Mouse (Mus musculus): ENCODE data around the gene Glo1. TPM values are rescaled to one million over a fixed set of nuclear protein-coding genes. Genes with fewer than 3 reads are reported as not detected.

The Glo1 gene
- polyA plus RNA-seq, 1 experiment = 122 TPM

DNA sequence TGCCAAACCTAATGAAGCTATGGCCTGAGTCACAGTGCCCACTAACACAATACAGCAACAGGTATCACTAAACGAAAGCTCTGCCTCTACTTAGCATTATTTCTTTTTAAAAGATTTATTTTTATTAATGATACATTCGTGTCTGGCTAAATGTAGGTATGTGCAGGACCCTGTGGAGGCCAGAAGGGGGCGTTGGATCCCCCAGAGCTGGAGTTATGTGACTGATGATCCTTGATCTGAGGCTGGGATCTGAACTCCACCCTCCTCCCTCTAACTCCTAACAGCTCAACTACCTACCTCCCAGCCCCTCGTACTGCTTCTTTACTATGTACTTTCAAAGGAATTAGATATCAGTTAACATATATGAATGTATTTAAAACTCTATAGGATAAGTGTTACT lies 5.2 kb downstream of the Glo1 start:
- Histone ChIP-seq H3K79me3 (ENCODE audit: low read depth) (no peaks in the 10 kb centered on the region), H3K4me3 (ENCODE audit: insufficient read depth, poor library complexity, severe bottlenecking) (no peak overlapping the region), H3ac (ENCODE audit: control insufficient read depth, insufficient read length, low read depth) (no peak overlapping the region), H3K27me3 (ENCODE audit: control insufficient read depth, insufficient read depth, insufficient read length) (no peaks in the 10 kb centered on the region), H3K79me2 (ENCODE audit: control insufficient read depth, insufficient read depth) (no peaks in the 10 kb centered on the region), H3K36me3 (ENCODE audit: control insufficient read depth, insufficient read depth) (no peaks in the 10 kb centered on the region)
- TF ChIP-seq FOSL1 (IDR thresholded peaks at IDR 0.05; ENCODE audit: insufficient read depth, low read length, poor library complexity, severe bottlenecking) = no peak
- no peak for TF ChIP-seq MYOD1 (IDR thresholded peaks at IDR 0.05; ENCODE audit: control insufficient read depth, insufficient read length, low read depth)
- no peak for TF ChIP-seq CEBPB (IDR thresholded peaks at IDR 0.05; ENCODE audit: low read depth)
- TF ChIP-seq MAX (IDR thresholded peaks at IDR 0.05) = no peak
- TF ChIP-seq MYOG (IDR thresholded peaks at IDR 0.05; ENCODE audit: control insufficient read depth, extremely low read depth, insufficient read length) = no peak
- no peak for TF ChIP-seq CTCF (IDR thresholded peaks at IDR 0.05; ENCODE audit: control insufficient read depth, insufficient read depth, insufficient read length)
- no peak for TF ChIP-seq USF1 (IDR thresholded peaks at IDR 0.05; ENCODE audit: low read depth)

- no peak overlapping the region for H3K4me3 ChIP-seq (ENCODE audit: insufficient read depth, poor library complexity, severe bottlenecking)
These were observed 6.1 kb downstream of the Glo1 start for GRCm38 (mm10) chr17:30620548-30620947.

GRCm38 (mm10) chr17:30619153-30619552 lies 7.5 kb downstream of the Glo1 start:
- Histone ChIP-seq H3K27me3 (ENCODE audit: control insufficient read depth, insufficient read depth, insufficient read length) (no peaks in the 10 kb centered on the region), H3K36me3 (ENCODE audit: control insufficient read depth, insufficient read depth) (no peaks in the 10 kb centered on the region), H3K79me2 (ENCODE audit: control insufficient read depth, insufficient read depth) (no peaks in the 10 kb centered on the region), H3ac (ENCODE audit: control insufficient read depth, insufficient read length, low read depth) (no peak overlapping the region), H3K79me3 (ENCODE audit: low read depth) (no peaks in the 10 kb centered on the region), H3K4me3 (ENCODE audit: insufficient read depth, poor library complexity, severe bottlenecking) (no peak overlapping the region)
- TF ChIP-seq MYOD1 (IDR thresholded peaks at IDR 0.05; ENCODE audit: control insufficient read depth, insufficient read length, low read depth) = no peak
- no peak for TF ChIP-seq CTCF (IDR thresholded peaks at IDR 0.05; ENCODE audit: control insufficient read depth, insufficient read depth, insufficient read length)
- TF ChIP-seq MAX (IDR thresholded peaks at IDR 0.05) = no peak
- TF ChIP-seq USF1 (IDR thresholded peaks at IDR 0.05; ENCODE audit: low read depth) = no peak
- no peak for TF ChIP-seq FOSL1 (IDR thresholded peaks at IDR 0.05; ENCODE audit: insufficient read depth, low read length, poor library complexity, severe bottlenecking)
- no peak for TF ChIP-seq CEBPB (IDR thresholded peaks at IDR 0.05; ENCODE audit: low read depth)
- no peak for TF ChIP-seq MYOG (IDR thresholded peaks at IDR 0.05; ENCODE audit: control insufficient read depth, extremely low read depth, insufficient read length)

More at GRCm38 (mm10) chr17:30620548-30620947, 6.1 kb downstream of the Glo1 start:
- no peak overlapping the region for H3ac ChIP-seq (ENCODE audit: control insufficient read depth, insufficient read length, low read depth)
- no peaks in the 10 kb centered on the region for H3K27me3 ChIP-seq (ENCODE audit: control insufficient read depth, insufficient read depth, insufficient read length)
- no peaks in the 10 kb centered on the region for H3K79me2 ChIP-seq (ENCODE audit: control insufficient read depth, insufficient read depth)
- H3K79me3 ChIP-seq (ENCODE audit: low read depth) = no peaks in the 10 kb centered on the region
- TF ChIP-seq CEBPB (IDR thresholded peaks at IDR 0.05; ENCODE audit: low read depth) = no peak
- no peak for TF ChIP-seq MAX (IDR thresholded peaks at IDR 0.05)
- TF ChIP-seq CTCF (IDR thresholded peaks at IDR 0.05; ENCODE audit: control insufficient read depth, insufficient read depth, insufficient read length) = no peak
- TF ChIP-seq FOSL1 (IDR thresholded peaks at IDR 0.05; ENCODE audit: insufficient read depth, low read length, poor library complexity, severe bottlenecking) = no peak
- TF ChIP-seq USF1 (IDR thresholded peaks at IDR 0.05; ENCODE audit: low read depth) = no peak
- no peak for TF ChIP-seq MYOG (IDR thresholded peaks at IDR 0.05; ENCODE audit: control insufficient read depth, extremely low read depth, insufficient read length)
- TF ChIP-seq MYOD1 (IDR thresholded peaks at IDR 0.05; ENCODE audit: control insufficient read depth, insufficient read length, low read depth) = no peak
- H3K36me3 ChIP-seq (ENCODE audit: control insufficient read depth, insufficient read depth) = no peaks in the 10 kb centered on the region

GRCm38 (mm10) chr17:30618136-30618891 lies 8.4 kb downstream of the Glo1 start:
- H3K4me3 ChIP-seq (ENCODE audit: insufficient read depth, poor library complexity, severe bottlenecking) = no peak overlapping the region
- TF ChIP-seq MYOG (IDR thresholded peaks at IDR 0.05; ENCODE audit: control insufficient read depth, extremely low read depth, insufficient read length) (no peak), FOSL1 (IDR thresholded peaks at IDR 0.05; ENCODE audit: insufficient read depth, low read length, poor library complexity, severe bottlenecking) (no peak), USF1 (IDR thresholded peaks at IDR 0.05; ENCODE audit: low read depth) (no peak), MYOD1 (IDR thresholded peaks at IDR 0.05; ENCODE audit: control insufficient read depth, insufficient read length, low read depth) (no peak), CEBPB (IDR thresholded peaks at IDR 0.05; ENCODE audit: low read depth) (no peak), MAX (IDR thresholded peaks at IDR 0.05) (no peak), CTCF (IDR thresholded peaks at IDR 0.05; ENCODE audit: control insufficient read depth, insufficient read depth, insufficient read length) (no peak)
- H3K79me3 ChIP-seq (ENCODE audit: low read depth) = no peaks in the 10 kb centered on the region
- no peak overlapping the region for H3ac ChIP-seq (ENCODE audit: control insufficient read depth, insufficient read length, low read depth)
- no peaks in the 10 kb centered on the region for H3K27me3 ChIP-seq (ENCODE audit: control insufficient read depth, insufficient read depth, insufficient read length)
- no peaks in the 10 kb centered on the region for H3K36me3 ChIP-seq (ENCODE audit: control insufficient read depth, insufficient read depth)
- H3K79me2 ChIP-seq (ENCODE audit: control insufficient read depth, insufficient read depth) = no peaks in the 10 kb centered on the region

GRCm38 (mm10) chr17:30616203-30616602 lies 10.5 kb downstream of the Glo1 start:
- Histone ChIP-seq H3K79me2 (ENCODE audit: control insufficient read depth, insufficient read depth) (peaks cover 10% of the 10 kb centered on the region), H3K4me3 (ENCODE audit: insufficient read depth, poor library complexity, severe bottlenecking) (no peak overlapping the region), H3K27me3 (ENCODE audit: control insufficient read depth, insufficient read depth, insufficient read length) (no peaks in the 10 kb centered on the region), H3K36me3 (ENCODE audit: control insufficient read depth, insufficient read depth) (no peaks in the 10 kb centered on the region), H3ac (ENCODE audit: control insufficient read depth, insufficient read length, low read depth) (no peak overlapping the region), H3K79me3 (ENCODE audit: low read depth) (peaks cover 7% of the 10 kb centered on the region)
- TF ChIP-seq FOSL1 (IDR thresholded peaks at IDR 0.05; ENCODE audit: insufficient read depth, low read length, poor library complexity, severe bottlenecking) = no peak
- no peak for TF ChIP-seq MYOD1 (IDR thresholded peaks at IDR 0.05; ENCODE audit: control insufficient read depth, insufficient read length, low read depth)
- no peak for TF ChIP-seq MAX (IDR thresholded peaks at IDR 0.05)
- no peak for TF ChIP-seq CTCF (IDR thresholded peaks at IDR 0.05; ENCODE audit: control insufficient read depth, insufficient read depth, insufficient read length)
- TF ChIP-seq MYOG (IDR thresholded peaks at IDR 0.05; ENCODE audit: control insufficient read depth, extremely low read depth, insufficient read length) = no peak
- no peak for TF ChIP-seq CEBPB (IDR thresholded peaks at IDR 0.05; ENCODE audit: low read depth)
- TF ChIP-seq USF1 (IDR thresholded peaks at IDR 0.05; ENCODE audit: low read depth) = no peak

Measured in C2C12 (cell line).